Mouse (Mus musculus): ENCODE data around the gene Cntnap1.
A peak's percentile ranks its signal among the peaks of the same experiment; 100 is the strongest.
"Not testable (repeated sequence)": the region's sequence is repeated elsewhere in the genome, so short reads cannot be mapped to it uniquely, and the experiment has no call there.

Cntnap1 gene

DNA sequence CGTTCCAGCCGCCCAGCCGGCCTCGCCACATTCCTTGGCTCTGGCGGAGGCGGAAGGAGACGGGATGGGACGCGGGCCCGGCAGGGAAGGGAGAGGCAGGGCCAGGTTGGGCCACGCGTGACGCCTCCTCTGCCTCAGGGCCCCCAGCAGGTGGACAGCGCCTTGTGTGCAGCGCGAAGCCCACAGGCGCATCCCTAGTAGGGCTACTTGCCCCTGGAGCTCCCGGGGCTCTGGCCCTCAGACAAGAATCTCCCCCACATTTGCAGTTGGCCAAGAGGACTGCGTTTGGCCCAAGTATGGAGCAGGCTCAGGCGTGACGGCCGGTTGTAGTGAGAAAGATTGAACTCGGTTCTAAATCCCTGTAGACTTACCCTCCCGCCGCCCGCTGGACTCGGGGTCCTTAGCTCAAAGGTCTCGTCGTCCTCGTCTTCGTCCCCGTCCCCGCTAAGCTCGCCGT, at the start of gene Cntnap1:
Gene Cntnap1 (plus strand): TSS at position 170 of the 457 bp plus-strand sequence.
- DNase-seq, result no peak

DNA sequence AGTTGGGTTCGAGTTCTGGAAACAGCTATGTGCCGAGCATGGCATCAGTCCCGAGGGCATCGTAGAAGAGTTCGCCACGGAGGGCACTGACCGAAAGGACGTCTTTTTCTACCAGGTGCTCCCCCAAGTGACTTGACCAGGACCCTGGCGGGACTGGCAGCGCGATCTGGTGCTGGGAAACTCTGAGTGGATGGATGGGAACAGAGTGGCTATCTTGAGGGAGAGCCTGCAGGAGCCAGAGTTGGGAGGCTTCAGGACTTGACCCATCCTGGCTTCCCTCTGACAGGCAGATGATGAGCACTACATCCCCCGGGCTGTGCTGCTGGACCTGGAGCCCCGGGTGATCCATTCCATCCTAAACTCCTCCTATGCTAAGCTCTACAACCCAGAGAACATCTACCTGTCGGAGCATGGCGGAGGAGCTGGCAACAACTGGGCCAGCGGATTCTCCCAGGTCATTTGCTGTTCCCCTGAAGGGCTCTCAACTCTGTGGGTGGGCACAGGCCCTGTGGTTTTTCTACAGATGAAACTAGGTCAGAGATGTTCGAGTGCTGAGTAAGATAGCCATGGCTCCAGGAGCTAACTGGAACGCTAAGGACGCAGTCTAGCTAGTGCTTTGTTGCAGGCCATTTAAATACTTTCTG, 49.7 kb upstream of the Cntnap1 start:
- DNase-seq, result no peak

- DNase-seq, result not testable (repeated sequence)
Observed at GRCm38 (mm10) chr11:101124494-101124893, 45.8 kb upstream of the Cntnap1 start.

DNA sequence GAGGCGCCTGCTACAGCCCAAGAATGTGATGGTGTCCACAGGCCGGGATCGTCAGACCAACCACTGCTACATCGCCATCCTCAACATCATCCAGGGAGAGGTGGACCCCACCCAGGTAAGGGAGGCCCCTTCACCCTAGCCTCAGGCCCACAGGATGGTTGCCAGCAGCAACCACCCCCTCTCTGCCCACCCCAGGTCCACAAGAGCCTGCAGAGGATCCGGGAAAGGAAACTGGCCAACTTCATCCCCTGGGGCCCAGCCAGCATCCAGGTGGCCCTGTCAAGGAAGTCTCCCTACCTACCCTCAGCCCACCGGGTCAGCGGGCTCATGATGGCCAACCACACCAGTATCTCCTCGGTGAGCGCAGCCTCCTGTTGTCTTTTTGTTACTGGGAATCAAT, 45.3 kb upstream of the Cntnap1 start:
- not testable (repeated sequence) for DNase-seq

- no peak for DNase-seq
Observed at GRCm38 (mm10) chr11:101127075-101127474, 43.2 kb upstream of the Cntnap1 start.

GRCm38 (mm10) chr11:101128996-101129577, 41.2 kb upstream of the Cntnap1 start:
- no peak for DNase-seq

- no peak for DNase-seq
Observed at GRCm38 (mm10) chr11:101130056-101130756, 40.1 kb upstream of the Cntnap1 start.

GRCm38 (mm10) chr11:101131187-101131586, 39.1 kb upstream of the Cntnap1 start:
- DNase-seq, result no peak

DNA sequence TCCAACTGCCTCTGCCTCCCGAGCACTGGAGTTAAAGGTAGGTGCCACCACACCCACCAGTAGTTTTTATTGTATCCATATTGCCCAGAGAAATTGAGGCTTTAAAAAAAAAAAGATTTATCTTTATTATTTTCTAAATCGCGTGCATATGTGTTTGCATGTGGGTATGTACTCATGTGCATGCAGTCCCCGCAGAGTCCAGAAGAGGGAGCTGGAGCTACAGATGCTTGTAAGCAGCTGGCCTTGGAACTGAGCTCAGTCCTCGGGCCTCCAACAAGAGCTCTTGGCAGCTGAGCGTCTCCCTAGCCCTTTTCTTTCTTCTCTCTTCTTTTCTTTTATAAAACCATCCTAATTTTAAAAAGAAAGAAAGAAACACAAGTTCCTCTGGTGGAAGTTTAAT, 38.6 kb upstream of the Cntnap1 start:
- peak; percentile 59 for DNase-seq

GRCm38 (mm10) chr11:101133037-101133436, 37.3 kb upstream of the Cntnap1 start:
- DNase-seq, result no peak

DNA sequence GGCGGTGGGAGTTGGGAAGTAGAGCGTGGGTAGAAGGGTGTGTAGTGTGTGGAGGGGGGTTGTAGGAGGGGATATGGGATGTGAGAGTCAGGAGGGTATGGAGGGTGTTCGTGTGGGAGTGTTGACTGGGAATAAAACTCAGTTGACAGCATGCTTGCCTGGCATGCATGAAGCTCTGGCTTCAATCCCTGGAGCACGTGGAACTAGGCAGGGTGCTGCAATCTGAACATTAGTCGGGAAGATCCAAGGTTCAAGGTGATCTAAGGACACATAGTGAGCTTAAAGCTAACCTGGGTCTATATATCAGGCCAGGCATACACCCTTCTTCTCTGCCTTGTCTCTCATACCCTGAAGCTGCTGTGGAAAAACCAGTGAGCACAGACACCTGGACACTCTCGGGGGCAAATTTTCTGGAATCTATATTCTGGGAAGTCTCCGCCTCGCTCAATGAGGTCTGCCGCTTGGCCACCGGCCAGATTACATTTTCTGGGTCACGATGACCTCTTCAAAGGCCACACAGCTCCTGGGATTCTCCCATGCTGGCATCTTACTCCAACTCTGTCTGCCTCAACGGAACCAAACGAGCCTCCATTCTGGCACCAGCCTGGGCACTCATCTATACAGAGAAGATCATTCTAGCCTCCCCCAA, 36.0 kb upstream of the Cntnap1 start:
- DNase-seq, result no peak

DNA sequence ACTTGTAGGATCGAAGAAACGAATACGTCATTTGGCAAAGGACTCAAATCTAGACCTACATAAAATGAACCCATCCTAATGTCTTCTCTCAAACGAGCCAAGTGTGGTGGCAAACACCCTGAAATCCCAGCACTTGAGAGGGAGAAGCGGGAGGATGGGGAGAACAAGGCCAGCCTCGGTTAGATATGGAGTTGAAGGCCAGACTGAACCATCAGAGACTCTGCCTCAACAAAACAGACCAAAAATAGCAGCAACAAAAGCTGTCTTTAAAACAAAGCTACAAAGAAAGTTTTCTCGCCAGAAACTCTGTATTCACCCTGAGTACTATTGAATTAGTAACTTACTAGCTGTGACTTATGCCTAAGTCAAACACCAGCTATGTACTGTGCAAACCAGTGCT, 33.3 kb upstream of the Cntnap1 start:
- no peak for DNase-seq

DNA sequence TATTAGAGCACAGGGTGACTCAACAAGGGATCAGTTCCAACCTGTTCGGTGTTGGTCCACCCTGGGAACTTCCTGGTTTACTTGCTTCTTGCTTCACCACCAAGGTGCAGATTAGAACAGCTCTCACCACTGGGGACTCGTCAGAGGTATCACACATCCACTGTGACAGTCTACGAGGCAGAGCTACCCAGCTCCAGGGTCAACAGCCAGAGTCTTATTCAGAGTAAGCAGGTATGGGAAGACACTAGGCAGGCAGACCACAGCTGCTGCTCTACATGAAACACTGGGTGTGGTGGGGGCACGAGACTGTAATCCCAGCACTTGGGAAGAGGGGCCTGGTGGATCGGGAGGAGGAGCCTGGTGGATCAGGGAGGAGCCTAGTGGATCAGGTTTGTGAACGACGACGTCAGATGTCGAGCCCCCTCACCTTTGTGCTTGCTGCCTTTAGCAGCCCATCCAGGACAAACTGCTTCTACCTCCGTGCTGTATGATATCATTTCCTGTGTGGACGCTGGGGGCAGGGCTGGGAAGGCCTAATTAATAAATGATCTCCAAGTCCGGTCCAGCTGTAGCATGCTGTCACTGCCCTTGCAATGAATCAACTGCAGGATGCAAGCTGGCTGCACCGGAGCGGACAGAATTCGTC, 31.7 kb upstream of the Cntnap1 start:
- DNase-seq, result no peak

- no peak for DNase-seq
Observed at GRCm38 (mm10) chr11:101140164-101140819, 30.0 kb upstream of the Cntnap1 start.

- no peak for DNase-seq
Observed at GRCm38 (mm10) chr11:101141088-101141487, 29.2 kb upstream of the Cntnap1 start.

DNA sequence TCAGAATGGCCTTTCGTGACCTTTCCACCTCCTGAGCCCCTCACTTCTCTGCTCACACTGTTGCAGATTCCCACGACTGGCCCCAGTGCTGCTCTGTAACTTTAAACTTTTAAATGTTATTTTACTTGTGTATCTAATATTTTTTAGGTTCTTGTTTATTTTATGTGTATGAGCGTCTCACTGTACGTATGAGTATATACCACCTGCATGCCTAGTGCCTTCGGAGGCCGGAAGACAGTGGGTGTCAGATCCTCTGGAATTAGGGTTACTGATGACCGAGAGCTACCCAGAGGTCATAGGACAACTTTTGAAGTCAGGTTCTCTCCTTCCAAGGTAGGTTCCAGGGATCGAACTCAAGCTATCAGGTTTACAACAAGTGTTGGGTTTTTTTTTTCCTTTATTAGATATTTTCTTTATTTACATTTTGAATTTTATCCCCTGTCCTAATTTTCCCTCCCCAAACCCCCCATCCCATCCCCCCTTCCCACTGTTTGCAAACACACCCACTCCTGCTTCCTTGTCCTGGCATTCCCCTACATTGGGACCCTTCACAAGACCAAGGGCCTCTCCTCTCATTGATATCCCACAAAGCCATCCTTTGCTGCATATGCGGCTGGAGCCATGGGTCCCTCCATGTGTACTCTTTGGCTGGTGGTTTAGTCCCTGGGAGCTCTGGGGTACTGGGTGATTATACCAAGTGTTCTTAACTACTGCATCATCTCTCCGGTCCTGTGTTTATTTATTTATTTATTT, 27.9 kb upstream of the Cntnap1 start:
- no peak for DNase-seq

DNA sequence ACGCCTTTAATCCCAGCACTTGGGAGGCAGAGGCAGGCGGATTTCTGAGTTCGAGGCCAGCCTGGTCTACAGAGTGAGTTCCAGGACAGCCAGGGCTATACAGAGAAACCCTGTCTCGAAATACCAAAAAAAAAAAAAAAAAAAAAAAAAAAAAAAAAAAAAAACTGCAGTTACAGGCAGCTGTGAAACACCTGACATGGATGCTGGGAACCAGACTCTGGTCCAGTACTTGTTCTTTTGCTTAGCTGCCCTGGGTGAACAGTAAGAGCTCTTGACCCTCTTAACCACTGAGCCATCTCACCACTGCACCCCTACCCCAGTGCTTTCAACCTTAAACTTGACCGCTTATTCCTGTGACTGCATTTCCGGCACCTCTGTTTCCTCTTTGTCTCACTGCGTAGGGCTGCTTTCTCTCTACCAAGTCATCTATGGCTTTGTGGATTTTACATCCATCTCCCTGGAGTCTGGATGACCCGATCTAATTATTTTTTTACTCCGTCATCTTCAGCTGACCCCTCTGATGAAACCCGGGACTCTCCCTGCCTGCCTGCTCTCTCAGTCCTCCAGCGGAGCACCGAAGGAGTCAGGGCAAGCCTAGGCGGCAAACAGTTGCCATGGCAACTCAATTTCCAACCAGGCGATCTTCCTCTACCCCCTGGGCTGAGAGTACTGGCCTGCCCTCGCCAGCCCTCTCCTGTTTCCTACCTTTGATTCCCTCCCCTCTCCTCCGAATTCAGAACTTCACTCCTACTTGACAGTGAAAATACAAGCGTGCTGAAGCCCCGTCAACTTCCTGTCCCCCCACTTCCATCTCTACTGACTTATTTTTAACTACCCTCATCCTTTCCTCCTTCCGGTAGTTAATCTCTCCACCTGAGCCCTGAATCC, 26.7 kb upstream of the Cntnap1 start:
- no peak for DNase-seq

- DNase-seq, result no peak
Observed at GRCm38 (mm10) chr11:101146377-101146776, 23.9 kb upstream of the Cntnap1 start.

DNA sequence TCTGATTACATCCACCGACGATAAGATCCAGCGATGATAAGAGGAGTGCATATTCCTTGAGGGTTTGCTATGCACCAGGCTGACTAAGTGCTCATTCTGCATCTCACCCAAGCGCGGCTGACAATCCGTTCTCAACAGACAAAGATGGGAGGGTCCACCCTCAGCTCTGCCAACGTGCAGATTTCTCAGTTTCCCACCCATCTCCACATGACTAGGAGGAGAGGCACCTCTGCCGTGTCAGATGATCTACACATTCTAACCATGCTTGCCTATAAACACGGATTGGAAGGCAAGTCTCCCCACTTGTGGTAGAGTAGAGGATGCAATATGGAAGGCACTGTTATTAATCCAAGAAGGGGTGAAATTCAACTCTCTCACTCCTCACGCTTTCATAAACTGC, 21.6 kb upstream of the Cntnap1 start:
- no peak for DNase-seq

- no peak for DNase-seq
Observed at GRCm38 (mm10) chr11:101149178-101150105, 20.9 kb upstream of the Cntnap1 start.

All from right cerebral cortex, postnatal 14 days (tissue).